Mouse (Mus musculus) embryonic fibroblast, embryonic 13.5 days (primary cell): ENCODE results near the gene March10. TPM values are rescaled to one million over a fixed set of nuclear protein-coding genes. Genes with fewer than 3 reads are reported as not detected.

Source experiments
- H3K27ac ChIP-seq: 2 replicates; pipeline ENCODE4 v1.5.1; 2012; ENCODE audit warnings: low read length, control low read depth, inconsistent platforms; ENCODE audit not compliant: insufficient read depth
- H3K4me1 ChIP-seq: 2 replicates; pipeline ENCODE4 v1.6.1; 2011; ENCODE audit warnings: low read length; ENCODE audit not compliant: control insufficient read depth, insufficient read depth
- H3K4me3 ChIP-seq: 2 replicates; pipeline ENCODE4 v1.5.1; 2011; ENCODE audit warnings: mild to moderate bottlenecking, control low read depth, low read length; ENCODE audit not compliant: insufficient read depth
- CTCF ChIP-seq: IDR thresholded peaks from 2 replicates; pipeline ENCODE4 v1.5.1; 2011; ENCODE audit warnings: mild to moderate bottlenecking, control low read depth, low read length, moderate library complexity, borderline replicate concordance; ENCODE audit not compliant: insufficient read depth
- POLR2A ChIP-seq: IDR thresholded peaks from 2 replicates; pipeline ENCODE4 v1.6.1; 2011; ENCODE audit warnings: low read depth, mild to moderate bottlenecking, control low read depth, low read length, moderate library complexity
- polyA plus RNA-seq: library from polyadenylated mRNA; stranded (reverse); fragments of >200 nt; gene quantifications from 2 replicates; pipeline ENCODE4 v1.2.4, GENCODE M21; 2011; ENCODE audit warnings: low read depth; ENCODE audit not compliant: missing spikeins, insufficient read length

Gene March10
- polyA plus RNA-seq, 1 experiment: not detected

- Histone ChIP-seq H3K27ac (no peak overlapping the region), H3K4me1 (no peaks in the 10 kb centered on the region), H3K4me3 (no peak overlapping the region)
- TF ChIP-seq POLR2A (no peak), CTCF (no peak)
These were observed 28.5 kb upstream of the March10 start for GRCm38 (mm10) chr11:105484993-105485392.

- no peak for TF ChIP-seq CTCF
- no peak for TF ChIP-seq POLR2A
- H3K4me1 ChIP-seq: no peaks in the 10 kb centered on the region
- no peak overlapping the region for H3K27ac ChIP-seq
These were observed 26.2 kb upstream of the March10 start for GRCm38 (mm10) chr11:105482747-105483146.

GRCm38 (mm10) chr11:105474746-105475145, 18.2 kb upstream of the March10 start:
- Histone ChIP-seq H3K4me1 (no peaks in the 10 kb centered on the region), H3K4me3 (no peak overlapping the region), H3K27ac (no peak overlapping the region)
- TF ChIP-seq POLR2A (no peak), CTCF (no peak)

More at GRCm38 (mm10) chr11:105482747-105483146, 26.2 kb upstream of the March10 start:
- H3K4me3 ChIP-seq: no peak overlapping the region

- H3K4me1 ChIP-seq: 0 out of 2 replicates have a peak, but pooled peaks cover under 1% of the 10 kb centered on the region
- H3K4me3 ChIP-seq: no peak overlapping the region
- no peak overlapping the region for H3K27ac ChIP-seq
- TF ChIP-seq POLR2A (no peak), CTCF (no peak)
These were observed 17.8 kb upstream of the March10 start for GRCm38 (mm10) chr11:105474352-105474736.

GRCm38 (mm10) chr11:105473716-105474351, 17.3 kb upstream of the March10 start:
- no peak overlapping the region for H3K4me3 ChIP-seq
- TF ChIP-seq CTCF (no peak), POLR2A (no peak)
- no peak overlapping the region for H3K27ac ChIP-seq
- H3K4me1 ChIP-seq: peaks cover 6% of the 10 kb centered on the region; the same call in 1 of the 2 replicates

- Histone ChIP-seq H3K4me3 (no peak overlapping the region), H3K27ac (no peak overlapping the region), H3K4me1 (peaks cover 13% of the 10 kb centered on the region)
- TF ChIP-seq CTCF (no peak), POLR2A (no peak)
These were observed 16.1 kb upstream of the March10 start for GRCm38 (mm10) chr11:105472610-105473009.

- TF ChIP-seq CTCF: no peak
- no peak for TF ChIP-seq POLR2A
- H3K4me3 ChIP-seq: no peak overlapping the region
- no peak overlapping the region for H3K27ac ChIP-seq
- H3K4me1 ChIP-seq: peaks cover 17% of the 10 kb centered on the region
These were observed 14.4 kb upstream of the March10 start for GRCm38 (mm10) chr11:105470896-105471295.

- Histone ChIP-seq H3K4me3 (no peak overlapping the region), H3K4me1 (peaks cover 19% of the 10 kb centered on the region), H3K27ac (no peak overlapping the region)
- TF ChIP-seq CTCF: no peak
- no peak for TF ChIP-seq POLR2A
These were observed 13.0 kb upstream of the March10 start for GRCm38 (mm10) chr11:105469561-105469960.

- TF ChIP-seq CTCF: no peak
- TF ChIP-seq POLR2A: no peak
- H3K4me3 ChIP-seq: no peak overlapping the region
- no peak overlapping the region for H3K27ac ChIP-seq
- H3K4me1 ChIP-seq: peaks cover 21% of the 10 kb centered on the region
These were observed 12.6 kb upstream of the March10 start for GRCm38 (mm10) chr11:105469091-105469507.

- H3K4me1 ChIP-seq: peaks cover 21% of the 10 kb centered on the region
- TF ChIP-seq POLR2A (no peak), CTCF (no peak)
- H3K4me3 ChIP-seq: no peak overlapping the region
- peak overlapping the region; percentile 96 for H3K27ac ChIP-seq
These were observed 11.9 kb upstream of the March10 start for GRCm38 (mm10) chr11:105468436-105468835.
